Mouse (Mus musculus): Measurements from ENCODE around the gene Zfp445.
A peak's percentile ranks its signal among the peaks of the same experiment; 100 is the strongest.
"Not testable (repeated sequence)": the region's sequence is repeated elsewhere in the genome, so short reads cannot be mapped to it uniquely, and the experiment has no call there.

The Zfp445 gene

GRCm38 (mm10) chr9:122865697-122866166, at the start of gene Zfp445:
Gene Zfp445, minus strand, starts transcription at chr9:122866006.
- peak; percentile 55 to 68 for DNase-seq (ENCODE audit: low spot score in 2 of 2)

DNA sequence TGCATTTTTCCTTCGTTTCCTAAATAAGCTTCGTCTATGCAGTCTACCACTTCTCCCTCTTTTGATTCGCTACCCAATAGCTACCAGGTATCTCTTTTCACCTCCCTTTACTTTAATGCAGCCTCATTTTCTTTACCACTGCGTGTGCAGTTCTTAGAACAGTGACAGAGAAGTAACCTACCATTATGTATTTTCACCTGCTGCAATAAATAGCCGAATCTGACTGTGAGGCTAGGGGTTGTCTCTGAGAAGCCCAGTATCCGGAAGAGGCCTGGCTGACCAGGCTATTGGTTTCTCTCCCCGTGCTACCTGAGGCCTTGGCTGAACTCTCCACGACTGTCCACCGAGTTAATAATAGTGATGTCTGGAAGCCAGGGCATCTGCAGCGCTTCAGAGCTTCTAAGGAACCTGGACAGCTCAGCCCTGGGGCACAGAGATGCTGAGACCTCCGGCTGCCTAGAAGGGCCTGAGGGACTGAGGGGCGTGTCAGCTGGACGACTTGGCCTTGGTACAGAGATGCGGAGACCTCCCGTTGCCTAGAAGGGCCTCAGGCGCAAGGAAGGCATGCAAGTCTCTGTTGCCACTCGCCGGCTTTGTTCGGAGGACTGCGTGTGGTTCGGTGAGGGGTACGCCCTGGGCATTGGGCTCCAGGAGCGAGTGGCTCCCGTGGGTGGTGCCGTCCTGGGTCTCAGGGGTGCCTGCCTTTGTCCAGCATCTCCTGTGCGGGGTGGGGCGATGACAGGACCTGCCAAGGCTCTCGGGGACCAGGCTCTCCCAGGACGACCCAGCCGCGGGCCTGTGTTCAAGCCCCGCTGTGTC, 37.1 kb upstream of the Zfp445 start:
- DNase-seq (ENCODE audit: low spot score in 2 of 2) = peak; percentile 47 to 62

DNA sequence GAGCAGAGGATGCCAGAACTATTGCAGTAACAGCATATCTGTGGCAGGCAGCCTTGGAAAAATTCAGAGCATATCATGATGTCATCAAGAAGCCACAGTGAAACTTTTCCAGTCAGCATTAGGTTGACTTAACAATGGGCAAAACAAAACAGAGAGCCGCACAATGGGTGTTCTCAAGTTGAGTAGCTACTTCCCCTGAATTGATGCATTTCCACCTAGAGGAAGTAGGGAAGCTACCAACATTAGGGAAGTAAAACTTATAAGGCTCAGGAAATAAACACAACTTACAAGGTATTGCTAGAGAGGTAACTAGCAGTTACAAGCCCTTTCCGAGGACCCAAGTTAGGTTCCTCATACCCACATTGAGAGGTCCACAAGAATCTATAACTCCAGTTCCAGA, 35.2 kb upstream of the Zfp445 start:
- no peak for DNase-seq (ENCODE audit: low spot score in 2 of 2)

DNA sequence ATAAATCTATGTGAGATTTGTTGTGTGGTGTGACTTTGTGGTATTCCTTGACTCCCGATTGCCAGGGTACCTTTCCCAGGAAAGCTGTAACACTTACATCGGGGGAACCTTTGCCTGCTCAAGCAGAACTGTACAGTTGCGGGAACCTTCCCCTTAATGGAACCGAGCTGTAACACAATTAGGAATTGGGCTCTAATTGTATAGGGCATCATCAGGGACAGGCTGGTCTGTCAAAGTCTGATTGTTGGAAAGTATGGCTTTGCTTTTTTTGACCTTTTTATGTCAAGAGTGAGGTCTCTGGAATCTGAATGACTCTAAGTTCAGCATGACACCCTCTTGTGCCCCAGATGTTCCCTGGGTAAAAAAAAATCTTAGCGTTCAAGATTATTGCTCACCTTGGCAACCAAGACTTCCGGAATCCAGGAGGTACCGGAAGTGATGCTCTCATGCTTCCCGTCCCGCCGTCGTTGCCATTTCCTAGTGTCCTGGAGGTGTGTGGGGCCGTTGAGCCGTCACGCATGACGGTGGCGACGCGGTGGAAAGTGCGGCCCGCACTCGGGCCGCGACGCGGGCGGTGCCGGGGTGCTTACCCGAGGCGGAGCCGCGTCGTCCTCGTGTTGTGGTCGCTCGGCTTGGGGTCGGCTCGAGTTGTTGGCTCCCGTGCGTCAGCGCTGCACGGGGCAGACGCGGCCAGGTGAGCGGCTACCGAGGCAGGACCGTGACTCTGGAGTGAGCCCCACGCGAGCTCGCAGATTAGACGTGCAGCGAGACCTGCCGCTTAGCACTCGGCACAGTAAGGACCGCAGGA, 20.8 kb upstream of the Zfp445 start:
- DNase-seq (ENCODE audit: low spot score in 2 of 2) = peak; percentile 50 to 59

GRCm38 (mm10) chr9:122885385-122885784, 19.6 kb upstream of the Zfp445 start, which contains the start of gene Zkscan7:
Gene Zkscan7, plus strand, starts transcription at chr9:122885685.
- no peak for DNase-seq (ENCODE audit: low spot score in 2 of 2)

- no peak for DNase-seq (ENCODE audit: low spot score in 2 of 2)
Observed at GRCm38 (mm10) chr9:122875145-122875544, 9.3 kb upstream of the Zfp445 start.

- DNase-seq (ENCODE audit: low spot score in 2 of 2) = no peak
Observed at GRCm38 (mm10) chr9:122874653-122875052, 8.8 kb upstream of the Zfp445 start.

DNA sequence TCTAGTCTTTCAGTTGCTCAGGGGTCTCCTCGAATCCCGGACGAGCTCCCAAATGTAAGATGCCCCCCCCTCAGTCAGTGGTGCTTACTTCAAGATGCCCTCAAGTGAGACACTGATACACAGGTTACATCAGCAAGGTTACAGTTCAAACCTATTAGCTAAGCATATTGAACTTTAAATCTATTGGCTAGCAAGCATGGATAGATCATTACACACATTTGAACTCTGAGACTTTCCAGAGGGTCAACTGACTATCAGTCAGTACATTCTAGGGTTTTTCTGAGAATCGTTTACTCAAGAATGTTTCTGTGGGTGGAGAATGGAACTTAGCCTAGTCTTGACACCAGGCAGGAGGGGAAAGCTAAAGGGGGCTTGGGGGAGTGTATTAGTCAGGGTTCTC, 6.8 kb upstream of the Zfp445 start:
- DNase-seq (ENCODE audit: low spot score in 2 of 2) = no peak

- no peak for DNase-seq (ENCODE audit: low spot score in 2 of 2)
Observed at GRCm38 (mm10) chr9:122866192-122866591, 386 bp upstream of the Zfp445 start.

DNA sequence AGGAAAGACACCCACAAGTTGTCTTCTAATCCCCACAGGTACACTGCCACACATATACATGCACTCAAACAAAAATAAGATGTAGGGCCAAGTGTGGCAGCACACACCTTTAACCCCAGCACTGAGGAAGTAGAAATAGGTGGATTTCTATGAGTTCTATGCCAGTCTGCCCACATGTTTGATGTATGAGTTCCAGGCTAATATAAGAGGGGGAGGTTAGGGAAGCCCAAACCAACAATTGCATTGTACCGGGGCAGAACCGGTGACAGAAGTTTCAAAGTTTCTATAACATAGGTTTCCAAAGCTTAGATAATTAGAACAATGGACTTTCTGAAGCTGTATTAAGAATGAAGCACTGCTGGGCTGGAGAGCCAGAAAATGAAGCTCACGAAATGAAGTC, 958 bp downstream of the Zfp445 start:
- no peak for DNase-seq (ENCODE audit: low spot score in 2 of 2)

GRCm38 (mm10) chr9:122863731-122864130, 2.1 kb downstream of the Zfp445 start:
- no peak for DNase-seq (ENCODE audit: low spot score in 2 of 2)

GRCm38 (mm10) chr9:122860752-122861151, 5.1 kb downstream of the Zfp445 start:
- DNase-seq (ENCODE audit: low spot score in 2 of 2) = no peak

GRCm38 (mm10) chr9:122856716-122857115, 9.1 kb downstream of the Zfp445 start:
- DNase-seq (ENCODE audit: low spot score in 2 of 2) = no peak

GRCm38 (mm10) chr9:122855617-122856016, 10.2 kb downstream of the Zfp445 start:
- no peak for DNase-seq (ENCODE audit: low spot score in 2 of 2)

GRCm38 (mm10) chr9:122855141-122855540, 10.7 kb downstream of the Zfp445 start:
- DNase-seq (ENCODE audit: low spot score in 2 of 2) = not testable (repeated sequence)

DNA sequence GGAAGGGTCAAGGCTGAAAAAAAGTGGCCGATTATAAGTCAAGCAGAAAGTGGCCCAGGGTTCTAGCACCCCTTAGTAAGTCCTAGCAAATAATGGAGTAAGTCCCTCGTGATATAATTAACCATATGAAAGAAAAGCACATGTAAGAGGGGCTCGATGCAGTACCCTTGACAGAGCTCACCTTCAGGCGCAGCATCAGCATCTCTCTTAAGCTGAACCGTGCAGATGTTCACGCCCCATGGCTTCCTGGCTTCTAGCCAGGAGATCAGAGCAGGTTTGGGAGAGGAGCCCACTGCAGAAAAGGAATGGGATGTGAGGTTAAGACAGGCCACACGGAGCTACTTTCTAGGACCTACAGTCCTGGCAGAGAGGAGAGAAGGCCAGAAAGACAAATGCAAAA, 11.3 kb downstream of the Zfp445 start:
- no peak for DNase-seq (ENCODE audit: low spot score in 2 of 2)

DNA sequence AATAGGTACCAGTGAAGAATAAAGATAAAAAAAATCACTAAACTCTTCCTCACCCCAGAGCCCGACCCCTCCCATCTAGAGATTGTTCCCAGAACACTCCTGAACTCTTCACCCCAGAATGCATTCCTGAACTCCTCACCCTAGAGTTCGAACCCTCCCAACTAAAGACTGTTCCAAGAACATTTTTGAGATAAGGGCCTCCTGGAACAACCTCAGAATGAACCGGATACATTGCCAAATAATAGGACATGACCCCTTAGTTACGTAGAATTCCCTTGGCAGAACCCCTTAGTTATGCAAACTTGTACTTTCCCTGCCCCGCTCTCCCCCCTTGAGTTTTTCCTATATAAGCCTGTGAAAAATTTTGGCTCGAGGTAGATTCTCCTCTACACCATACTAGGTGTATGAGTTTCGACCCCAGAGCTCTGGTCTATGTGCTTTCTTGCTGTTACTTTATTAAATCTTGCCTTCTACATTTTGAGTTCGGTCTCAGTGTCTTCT, 17.9 kb downstream of the Zfp445 start:
- not testable (repeated sequence) for DNase-seq (ENCODE audit: low spot score in 2 of 2)

GRCm38 (mm10) chr9:122846156-122846555, 19.6 kb downstream of the Zfp445 start:
- DNase-seq (ENCODE audit: low spot score in 2 of 2) = peak in 1 of 2 experiments; percentile 15

GRCm38 (mm10) chr9:122845621-122846020, 20.2 kb downstream of the Zfp445 start:
- DNase-seq (ENCODE audit: low spot score in 2 of 2) = no peak

GRCm38 (mm10) chr9:122843760-122844159, 22.0 kb downstream of the Zfp445 start, which contains the start of gene Gm35549:
Gene Gm35549, minus strand, starts transcription at chr9:122844035.
- DNase-seq (ENCODE audit: low spot score in 2 of 2) = no peak

- peak in 1 of 2 experiments; percentile 23 for DNase-seq (ENCODE audit: low spot score in 2 of 2)
Observed at GRCm38 (mm10) chr9:122837680-122838079, 28.1 kb downstream of the Zfp445 start.

DNA sequence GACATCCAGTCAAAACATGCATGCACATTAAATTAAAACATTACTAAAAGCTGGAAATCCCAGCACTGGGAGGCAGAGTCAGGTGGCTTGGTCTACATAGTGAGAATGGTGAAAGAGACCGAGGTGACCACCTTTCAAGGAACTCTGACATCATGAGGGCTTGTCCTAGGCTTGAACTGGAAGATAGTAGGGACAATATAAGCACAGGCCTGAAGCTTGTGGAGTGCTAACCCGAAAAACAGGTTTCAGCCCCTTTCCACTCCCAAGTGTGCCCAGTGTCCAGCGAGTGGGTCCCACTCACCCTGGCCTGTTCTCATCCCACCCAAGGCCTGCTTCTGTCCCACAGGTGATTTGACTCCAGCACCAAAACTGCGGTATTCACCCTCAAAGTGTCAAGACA, 28.6 kb downstream of the Zfp445 start:
- no peak for DNase-seq (ENCODE audit: low spot score in 2 of 2)
